Mouse (Mus musculus): ENCODE results near the gene Svopl. TPM values are rescaled to one million over a fixed set of nuclear protein-coding genes. Genes with fewer than 3 reads are reported as not detected.

Gene Svopl
- not detected for polyA plus RNA-seq (2017; shearing (Covaris generic))

GRCm38 (mm10) chr6:38046838-38047237, at the start of gene Svopl:
Gene Svopl, minus strand, starts transcription at chr6:38046996.

Other genes with a start within 250 kb of the Svopl start
- 6.1 TPM for gene Trim24, start 176.2 kb downstream of the Svopl start, polyA plus RNA-seq (2017; shearing (Covaris generic))
- gene Tmem213, start 62.3 kb upstream of the Svopl start, polyA plus RNA-seq (2017; shearing (Covaris generic)), result not detected
- not detected for gene Atp6v0a4, start 77.6 kb upstream of the Svopl start, polyA plus RNA-seq (2017; shearing (Covaris generic))
- not detected for gene D630045J12Rik, start 207.0 kb upstream of the Svopl start, polyA plus RNA-seq (2017; shearing (Covaris generic))

All from activated CD4-positive, CD25-positive, alpha-beta regulatory T cell, adult 9 weeks (primary cell).